Mouse (Mus musculus) thymus, adult 2 months (tissue): Measurements from ENCODE around the gene Cadm4. TPM values are rescaled to one million over a fixed set of nuclear protein-coding genes. Genes with fewer than 3 reads are reported as not detected.

ENCODE experiments used
- DNase-seq: peaks from one replicate; pipeline ENCODE4 v3.0.0; 2021
- H3K27ac ChIP-seq: fragments of 200-500 bp; 2 replicates; pipeline ENCODE4 v1.5.1; 2012; ENCODE audit warnings: low read length, control low read depth; ENCODE audit not compliant: control insufficient read depth, insufficient read depth
- H3K27me3 ChIP-seq: fragments of 200-500 bp; 2 replicates; pipeline ENCODE4 v1.6.1; 2012; ENCODE audit warnings: mild to moderate bottlenecking, low read length, moderate library complexity, mixed read lengths; ENCODE audit not compliant: control insufficient read depth, insufficient read depth
- H3K36me3 ChIP-seq: fragments of 200-500 bp; 2 replicates; pipeline ENCODE4 v1.6.1; 2012; ENCODE audit warnings: mild to moderate bottlenecking, low read length, moderate library complexity; ENCODE audit not compliant: control insufficient read depth, insufficient read depth
- H3K4me1 ChIP-seq: fragments of 200-500 bp; replicated peaks from 2 replicates; pipeline ENCODE4 v1.6.1; 2012; ENCODE audit warnings: low read length; ENCODE audit not compliant: control insufficient read depth, insufficient read depth
- H3K4me3 ChIP-seq: fragments of 200-500 bp; 2 replicates; pipeline ENCODE4 v1.5.1; 2012; ENCODE audit warnings: mild to moderate bottlenecking, low read length, control low read depth, moderate library complexity; ENCODE audit not compliant: control insufficient read depth, insufficient read depth
- CTCF ChIP-seq: fragments of 200-500 bp; IDR thresholded peaks from 2 replicates; pipeline ENCODE4 v1.5.1; 2012; ENCODE audit warnings: mild to moderate bottlenecking, control low read depth, low read length, moderate library complexity, borderline replicate concordance; ENCODE audit not compliant: control insufficient read depth, poor library complexity, insufficient read depth; ENCODE audit errors: extremely low read depth
- POLR2A ChIP-seq: fragments of 200-500 bp; IDR thresholded peaks from 2 replicates; pipeline ENCODE4 v1.6.1; 2012; ENCODE audit warnings: mild to moderate bottlenecking, low read length, control low read depth, moderate library complexity; ENCODE audit not compliant: control insufficient read depth, poor library complexity, insufficient read depth; ENCODE audit errors: extremely low read depth
- WGBS: fragments of 180-500 bp; shearing (Covaris S2); methylation state at CpG from one replicate; pipeline ENCODE4 v1.1.7; 2018; 5-methylcytosine and 5-hydroxymethylcytosine counted together
- polyA plus RNA-seq: library from polyadenylated mRNA; depleted of rRNA; stranded (reverse); fragments of >200 nt; gene quantifications from 2 replicates; pipeline ENCODE4 v1.2.3, GENCODE M21; 2012

Cadm4 gene
- polyA plus RNA-seq, 1 experiment = 6.4 TPM

DNA sequence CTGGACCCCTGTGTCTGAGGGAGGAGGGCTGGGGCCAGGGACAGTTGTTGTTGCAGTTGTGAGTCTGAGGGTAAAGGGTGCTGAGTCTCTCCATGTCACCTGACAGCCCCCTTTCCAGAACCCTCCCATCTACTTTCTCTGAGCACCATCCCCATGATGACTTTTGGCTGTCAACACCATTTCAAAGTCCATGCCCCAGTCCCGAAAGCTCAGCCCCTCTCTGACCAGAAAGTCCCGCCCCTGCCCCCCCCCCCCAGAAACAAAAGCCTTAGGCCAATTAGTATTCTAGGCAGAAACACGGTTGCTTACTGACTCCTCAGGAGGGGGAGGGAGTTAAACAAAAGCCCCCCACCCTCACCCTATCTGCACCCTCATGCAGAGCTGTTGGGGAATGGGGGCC is 5.6 kb downstream of the Cadm4 start:
- Histone ChIP-seq H3K4me3 (no peak overlapping the region), H3K27me3 (peaks cover 5% of the 10 kb centered on the region; the same call in 1 of the 2 replicates), H3K27ac (no peak overlapping the region), H3K36me3 (no peaks in the 10 kb centered on the region), H3K4me1 (no peaks in the 10 kb centered on the region; the same call in 1 of the 2 replicates)
- DNase-seq = no peak
- TF ChIP-seq CTCF = no peak
- no peak for TF ChIP-seq POLR2A
- WGBS = 73% methylated on average over 3 of the region's 3 CpGs

GRCm38 (mm10) chr7:24488303-24488702 is 6.5 kb downstream of the Cadm4 start:
- Histone ChIP-seq H3K4me3 (no peak overlapping the region), H3K36me3 (no peaks in the 10 kb centered on the region), H3K27me3 (no peaks in the 10 kb centered on the region), H3K4me1 (no peaks in the 10 kb centered on the region), H3K27ac (no peak overlapping the region)
- DNase-seq = no peak
- WGBS = 92% methylated on average over 8 of the region's 8 CpGs
- TF ChIP-seq POLR2A (no peak), CTCF (no peak)

DNA sequence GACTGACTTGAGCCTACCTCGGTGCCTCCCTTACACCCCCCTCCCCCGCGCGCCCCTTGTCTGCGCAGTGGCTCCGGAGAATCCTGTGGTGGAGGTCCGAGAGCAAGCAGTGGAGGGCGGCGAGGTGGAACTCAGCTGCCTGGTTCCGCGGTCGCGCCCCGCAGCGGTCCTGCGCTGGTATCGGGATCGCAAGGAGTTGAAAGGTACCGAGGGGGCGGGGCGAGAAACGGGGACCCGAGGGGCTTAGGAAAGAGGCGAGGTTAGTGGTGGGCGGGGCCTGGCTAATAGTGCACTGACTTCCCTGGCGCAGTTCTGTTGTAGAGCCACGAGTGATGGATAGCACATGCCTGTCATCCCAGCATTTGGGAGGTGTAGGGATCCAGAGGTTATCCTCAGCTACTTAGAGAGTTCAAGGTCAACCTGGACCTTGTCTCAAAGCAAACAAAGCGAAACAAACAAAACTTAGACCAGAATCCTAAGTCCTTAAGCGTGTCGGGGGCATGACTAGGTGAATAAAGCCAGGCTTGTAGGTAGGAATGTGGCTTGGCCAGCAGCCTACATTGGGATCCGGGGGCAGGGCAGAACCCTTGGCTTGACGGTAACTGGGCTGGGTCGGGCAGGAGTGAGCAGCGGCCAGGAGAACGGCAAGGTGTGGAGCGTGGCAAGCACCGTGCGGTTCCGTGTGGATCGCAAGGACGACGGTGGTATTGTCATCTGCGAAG is 18.2 kb downstream of the Cadm4 start:
- WGBS = 17% methylated on average over 43 of the region's 43 CpGs
- Histone ChIP-seq H3K4me3 (no peak overlapping the region), H3K27me3 (peaks cover 9% of the 10 kb centered on the region)

DNA sequence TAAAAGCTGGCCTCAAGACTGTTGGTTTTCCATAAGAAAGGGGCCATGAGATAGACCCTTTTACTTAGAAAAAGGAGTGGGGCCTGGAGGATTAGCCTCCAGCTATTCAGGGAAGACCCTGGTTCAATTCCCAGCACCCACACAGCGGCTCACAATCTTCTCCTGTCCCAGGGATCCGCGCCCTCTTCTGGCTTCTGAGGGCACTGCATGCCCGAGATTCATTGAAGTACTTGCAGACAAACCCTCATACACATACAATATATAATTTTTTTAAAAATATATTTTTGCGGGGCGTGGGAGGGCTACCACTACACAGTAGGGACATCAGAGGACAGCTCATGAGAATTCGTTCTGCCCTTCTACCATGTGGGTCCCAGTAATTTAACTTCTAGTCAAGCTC is 19.1 kb downstream of the Cadm4 start:
- DNase-seq = peak; percentile 56
- 0 out of 2 replicates have a peak, but pooled peaks cover 4% of the 10 kb centered on the region for H3K4me1 ChIP-seq
- no peaks in the 10 kb centered on the region for H3K36me3 ChIP-seq
- H3K4me3 ChIP-seq = no peak overlapping the region
- no peak for TF ChIP-seq POLR2A
- TF ChIP-seq CTCF = no peak
- peaks cover 9% of the 10 kb centered on the region for H3K27me3 ChIP-seq
- WGBS = 32% methylated on average over 7 of the region's 7 CpGs
- no peak overlapping the region for H3K27ac ChIP-seq

More for the DNA sequence above, 18.2 kb downstream of the Cadm4 start:
- no peak for DNase-seq
- Histone ChIP-seq H3K36me3 (no peaks in the 10 kb centered on the region), H3K4me1 (0 out of 2 replicates have a peak, but pooled peaks cover 4% of the 10 kb centered on the region), H3K27ac (no peak overlapping the region)
- TF ChIP-seq CTCF (no peak), POLR2A (no peak)

- 0 out of 2 replicates have a peak, but pooled peaks cover 4% of the 10 kb centered on the region for H3K4me1 ChIP-seq
- DNase-seq = peak; percentile 48
- H3K36me3 ChIP-seq = no peaks in the 10 kb centered on the region
- no peak overlapping the region for H3K27ac ChIP-seq
- no peak for TF ChIP-seq POLR2A
- peak; percentile 47; the same call in 1 of the 2 replicates for TF ChIP-seq CTCF
- H3K27me3 ChIP-seq = peaks cover 9% of the 10 kb centered on the region
- WGBS = 51% methylated on average over 21 of the region's 21 CpGs
- no peak overlapping the region for H3K4me3 ChIP-seq
Observed at GRCm38 (mm10) chr7:24501492-24501891, 19.7 kb downstream of the Cadm4 start.

GRCm38 (mm10) chr7:24504004-24504403 is 22.2 kb downstream of the Cadm4 start:
- no peak for DNase-seq
- Histone ChIP-seq H3K27me3 (peaks cover 9% of the 10 kb centered on the region), H3K27ac (no peak overlapping the region), H3K36me3 (no peaks in the 10 kb centered on the region), H3K4me3 (no peak overlapping the region), H3K4me1 (peaks cover 12% of the 10 kb centered on the region; the same call in 1 of the 2 replicates)
- WGBS = 27% methylated on average over 10 of the region's 10 CpGs
- no peak for TF ChIP-seq CTCF
- no peak for TF ChIP-seq POLR2A

GRCm38 (mm10) chr7:24504868-24505267 is 23.0 kb downstream of the Cadm4 start:
- 49% methylated on average over 4 of the region's 4 CpGs for WGBS
- Histone ChIP-seq H3K4me3 (no peak overlapping the region), H3K27ac (no peak overlapping the region), H3K27me3 (peaks cover 6% of the 10 kb centered on the region), H3K4me1 (peaks cover 9% of the 10 kb centered on the region; the same call in 1 of the 2 replicates), H3K36me3 (no peaks in the 10 kb centered on the region)
- no peak for DNase-seq
- no peak for TF ChIP-seq CTCF
- TF ChIP-seq POLR2A = no peak
